Mouse (Mus musculus) megakaryocyte, adult 5-6 weeks (primary cell): ENCODE measurements around the gene Bloc1s3. TPM values are rescaled to one million over a fixed set of nuclear protein-coding genes. Genes with fewer than 3 reads are reported as not detected.

Experiments used
- ATAC-seq: 2 replicates; pipeline ENCODE4 v1.8.0; 2016; ENCODE audit warnings: mild to moderate bottlenecking, inconsistent platforms; ENCODE audit not compliant: poor library complexity, severe bottlenecking
- total RNA-seq, 2 experiments: library from RNA; stranded (forward) in 1 of 2; stranded (reverse) in 1 of 2; fragments of 153-499, 151-499 nt in 1 of 2; fragments of 221-1000, 200-1000 nt in 1 of 2; gene quantifications; 2 replicates each; pipeline versions ENCODE4 v1.2.3 to v1.2.4; 2015 to 2017

Gene Bloc1s3
- total RNA-seq, 2 experiments from 2014 or later = 2.7 to 3.9 TPM

DNA sequence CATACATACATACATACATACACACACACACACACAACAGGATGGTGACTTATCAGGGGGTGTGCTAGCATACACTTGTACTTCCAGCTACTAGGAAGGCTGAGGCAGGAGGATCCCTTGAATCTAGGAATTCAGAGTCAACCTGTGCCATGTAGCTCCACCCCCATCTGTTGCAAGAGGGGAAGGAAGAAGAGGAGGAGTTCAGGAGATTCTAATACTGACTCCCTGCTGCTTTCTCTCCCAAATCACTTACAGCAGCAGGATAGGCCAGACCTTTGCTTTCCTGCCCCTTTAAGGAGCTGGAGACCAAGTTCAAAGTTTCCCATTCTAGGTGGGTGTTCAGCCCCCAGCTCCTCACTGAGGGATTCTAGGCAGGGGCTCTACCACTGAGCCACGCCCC, 22.7 kb downstream of the Bloc1s3 start:
- ATAC-seq = no peak

DNA sequence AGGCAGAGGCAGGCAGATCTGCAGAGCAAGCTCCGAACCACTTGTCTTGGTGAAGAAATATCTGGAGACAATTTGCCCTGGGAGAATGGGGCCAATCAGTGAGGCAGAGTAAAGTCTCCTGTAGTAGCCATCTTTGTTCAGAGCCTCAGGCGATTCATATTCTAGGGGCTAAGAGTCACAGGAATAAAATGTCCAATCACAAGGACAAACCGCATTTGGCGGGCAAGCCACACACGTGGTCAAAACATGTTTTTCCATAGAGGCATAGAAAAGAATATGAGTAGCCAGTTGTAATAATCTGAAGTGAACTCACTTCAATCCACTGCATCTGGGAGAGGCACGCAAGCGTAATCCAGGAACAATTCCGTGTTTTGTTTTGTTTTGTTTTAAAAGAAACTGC, 24.9 kb downstream of the Bloc1s3 start:
- no peak for ATAC-seq

DNA sequence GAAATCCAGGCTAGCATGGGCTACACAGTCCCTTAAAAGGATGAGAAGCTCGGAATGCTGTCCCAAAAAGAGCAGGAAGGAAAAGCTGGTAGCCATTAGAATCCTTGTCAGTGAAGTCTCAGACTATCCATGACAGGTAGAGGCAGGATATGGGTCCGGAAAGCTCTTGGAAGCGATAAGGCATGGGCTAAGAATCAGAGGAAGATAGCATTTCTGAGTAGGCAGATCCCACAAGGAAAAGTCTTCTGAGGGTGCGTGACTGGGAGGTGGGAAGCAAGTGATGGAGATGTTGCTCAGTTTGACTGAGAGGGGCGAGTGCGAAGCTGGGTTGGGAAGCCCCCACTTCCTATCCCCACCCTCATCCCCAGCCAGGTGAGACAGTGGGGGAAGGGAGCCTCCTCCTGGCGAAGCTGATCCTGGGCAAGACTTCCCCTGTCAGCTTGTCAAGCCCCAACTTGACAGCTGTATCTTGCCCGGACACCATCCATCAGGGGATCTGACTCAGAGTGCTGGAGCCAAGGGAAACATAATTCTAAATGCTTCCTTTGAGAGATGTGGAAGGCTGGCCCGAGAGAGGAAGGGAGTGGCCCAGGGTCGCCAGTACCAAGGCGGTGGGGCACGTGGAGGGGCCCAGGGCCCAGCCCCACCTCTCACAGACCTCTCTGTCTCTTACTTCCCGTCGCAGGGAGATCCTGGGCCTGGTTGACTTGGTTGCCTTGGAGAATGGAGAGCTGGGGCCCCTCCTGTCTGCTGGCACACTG, 30.4 kb downstream of the Bloc1s3 start:
- ATAC-seq = no peak

DNA sequence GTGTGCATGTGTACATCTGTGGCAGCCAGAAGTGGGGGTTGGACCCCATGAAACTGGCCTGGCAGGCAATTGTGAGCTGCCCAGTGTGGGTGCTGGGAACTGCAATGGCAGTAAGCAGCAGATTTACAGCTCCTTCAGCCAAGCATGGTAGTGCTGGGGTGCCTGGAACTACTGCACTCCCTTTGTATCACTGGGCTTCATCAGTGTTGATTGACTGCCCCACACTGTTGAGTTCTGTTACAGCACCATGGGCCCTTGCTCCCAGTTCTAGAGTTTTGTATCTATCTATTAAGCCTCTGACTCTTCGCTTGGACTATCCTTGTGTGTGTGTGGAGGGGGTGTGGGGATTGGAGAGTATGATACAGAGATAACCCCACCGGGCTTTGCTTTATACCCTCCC, 31.1 kb downstream of the Bloc1s3 start:
- no peak for ATAC-seq

DNA sequence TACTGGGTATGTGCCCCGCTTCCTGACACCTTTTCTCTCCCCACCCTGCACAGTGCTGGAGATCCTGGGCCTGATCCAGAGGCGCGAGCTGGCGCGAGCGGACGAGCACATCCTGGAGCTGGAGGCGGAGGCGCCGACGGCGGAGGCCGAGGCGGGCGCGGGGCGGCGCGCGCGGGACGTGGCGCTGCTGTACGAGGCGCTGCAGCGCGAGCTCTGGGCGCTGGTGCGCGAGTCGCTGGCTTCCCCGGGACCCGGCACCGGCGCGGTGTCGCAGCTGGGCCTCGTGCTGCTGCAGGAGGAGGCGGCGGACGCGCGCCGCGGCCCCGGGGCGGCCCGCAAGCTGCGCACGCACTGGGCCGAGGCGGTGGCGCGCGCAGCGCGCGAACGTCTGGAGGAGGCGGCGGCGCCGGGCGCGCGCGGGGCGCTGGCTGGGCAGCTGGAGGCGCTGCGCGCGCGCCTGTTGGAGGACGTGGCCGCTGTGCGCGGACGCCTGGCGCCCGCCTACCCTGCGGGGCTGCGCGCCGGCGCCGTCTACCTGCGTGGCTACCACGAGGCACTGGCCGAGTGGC, 34.2 kb downstream of the Bloc1s3 start:
- peak; percentile 77 for ATAC-seq

DNA sequence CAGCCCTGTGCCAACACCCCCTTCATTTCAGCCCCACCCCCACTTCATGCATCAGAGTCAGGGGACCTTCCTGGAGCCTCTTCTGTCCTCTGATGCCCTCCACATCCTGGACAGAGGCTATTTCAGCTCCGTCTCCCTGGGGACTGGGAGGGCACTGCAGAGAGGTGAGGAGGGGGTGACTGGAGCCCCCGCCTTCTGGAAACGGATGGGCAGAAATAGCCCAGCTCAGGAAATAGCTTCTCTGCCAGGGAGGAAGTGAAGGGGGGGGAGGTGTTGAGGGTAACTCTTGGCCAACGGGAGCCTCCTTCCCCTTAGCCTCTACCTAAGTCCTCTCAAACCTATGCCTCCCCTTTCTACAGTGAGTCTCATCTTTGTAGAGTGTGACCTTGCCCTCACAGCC, 35.8 kb downstream of the Bloc1s3 start:
- peak; percentile 78 for ATAC-seq

DNA sequence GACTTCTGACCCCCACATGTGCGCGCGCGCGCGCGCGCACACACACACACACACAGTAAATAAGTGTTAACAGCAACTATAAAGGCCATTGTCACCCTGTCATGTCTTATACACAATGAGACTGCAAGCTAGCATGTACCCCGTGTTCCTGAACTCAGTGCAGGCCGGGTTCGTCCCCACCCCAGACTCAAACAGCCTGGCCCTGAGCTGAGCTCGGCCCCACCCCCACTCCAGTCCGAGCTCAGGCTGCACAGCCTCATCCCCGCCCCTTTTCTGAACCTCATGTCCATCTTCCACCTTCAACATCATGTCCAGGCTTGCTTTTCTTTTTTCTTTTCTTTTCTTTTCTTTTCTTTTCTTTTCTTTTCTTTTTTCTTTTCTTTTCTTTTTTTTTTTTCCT, 37.9 kb downstream of the Bloc1s3 start:
- ATAC-seq = no peak

DNA sequence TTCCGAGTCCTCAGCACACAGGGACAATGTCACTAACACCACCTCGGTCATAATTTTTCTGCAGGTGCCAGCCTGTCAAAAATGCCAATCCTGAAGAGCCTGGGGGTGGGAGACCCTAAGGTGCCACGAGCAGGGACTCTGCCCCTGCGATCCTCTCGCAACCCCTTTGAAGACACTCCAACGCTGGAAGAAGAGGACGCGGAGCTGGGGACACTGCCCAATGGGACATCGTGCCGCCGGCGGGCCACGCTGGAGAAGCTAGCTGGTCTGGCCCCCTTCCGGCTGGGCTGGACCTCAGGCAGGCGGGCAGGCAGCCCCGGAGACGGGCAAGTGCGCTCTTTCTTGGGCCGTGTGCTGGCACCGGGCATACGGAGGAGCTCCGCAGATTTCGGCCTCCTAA, 38.8 kb downstream of the Bloc1s3 start:
- ATAC-seq = no peak

DNA sequence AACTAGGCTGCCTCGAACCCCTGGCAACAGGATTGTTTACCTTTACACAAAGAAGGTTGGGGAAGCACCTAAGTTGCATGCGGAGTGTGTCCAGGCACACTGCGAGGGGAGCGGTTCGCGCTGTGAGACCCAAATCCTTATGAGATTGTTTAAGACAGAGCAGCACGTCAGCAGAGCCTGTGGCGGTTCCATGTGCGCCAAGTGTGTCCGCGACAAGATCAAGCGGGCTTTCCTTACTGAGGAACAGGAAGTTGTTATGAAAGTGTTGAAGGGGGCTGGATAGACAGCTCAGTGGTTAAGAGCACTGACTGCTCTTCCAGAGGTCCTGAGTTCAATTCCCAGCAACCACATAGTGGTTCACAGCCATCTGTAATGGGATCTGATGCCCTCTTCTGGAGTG, 39.9 kb downstream of the Bloc1s3 start:
- ATAC-seq = 0 out of 2 replicates have a peak, but pooled peaks have one; percentile 28

DNA sequence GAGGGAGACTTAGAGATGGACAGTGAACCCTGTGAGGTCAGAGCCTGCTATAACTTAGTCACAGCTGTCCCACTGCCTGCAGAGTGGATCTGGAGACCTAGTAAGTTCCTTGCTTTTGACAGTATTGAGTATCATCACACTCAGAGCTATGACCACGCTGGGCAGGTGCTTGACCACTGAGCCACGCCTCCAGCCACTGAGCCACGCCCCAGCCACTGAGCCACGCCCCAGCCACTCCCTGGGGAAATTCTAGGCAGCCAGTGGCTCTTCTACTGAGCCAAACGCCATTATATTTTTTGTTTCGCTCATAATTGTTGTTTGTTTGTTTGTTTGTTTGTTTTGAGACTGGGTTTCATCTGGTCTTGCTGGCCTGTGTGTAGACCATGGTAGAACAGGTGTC, 40.5 kb downstream of the Bloc1s3 start:
- peak; percentile 39 for ATAC-seq

DNA sequence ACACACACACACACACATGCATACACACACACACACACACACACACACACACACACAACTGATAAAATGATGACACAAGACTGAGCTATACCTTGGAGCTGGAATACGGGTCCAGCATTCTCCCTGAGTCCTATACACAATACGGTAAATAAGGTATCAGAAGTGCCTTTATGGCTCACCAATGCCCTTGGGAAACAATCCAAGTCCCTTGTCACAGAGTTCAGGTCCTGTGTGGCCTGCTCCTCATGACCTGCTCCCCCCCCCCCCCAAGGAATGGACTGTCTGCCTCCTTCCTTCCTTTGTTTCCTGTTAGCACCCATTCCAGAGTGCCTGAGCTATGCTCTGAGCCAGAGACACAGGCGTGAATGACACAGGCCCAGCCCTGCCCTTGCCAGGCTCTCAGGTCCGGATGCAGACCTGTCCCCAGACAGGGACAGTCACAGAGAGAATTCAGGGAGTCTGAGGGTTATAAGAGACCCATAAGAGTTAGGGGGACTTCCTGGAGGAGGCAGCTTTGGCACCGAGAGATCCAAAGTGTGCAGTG, 41.5 kb downstream of the Bloc1s3 start:
- no peak for ATAC-seq

DNA sequence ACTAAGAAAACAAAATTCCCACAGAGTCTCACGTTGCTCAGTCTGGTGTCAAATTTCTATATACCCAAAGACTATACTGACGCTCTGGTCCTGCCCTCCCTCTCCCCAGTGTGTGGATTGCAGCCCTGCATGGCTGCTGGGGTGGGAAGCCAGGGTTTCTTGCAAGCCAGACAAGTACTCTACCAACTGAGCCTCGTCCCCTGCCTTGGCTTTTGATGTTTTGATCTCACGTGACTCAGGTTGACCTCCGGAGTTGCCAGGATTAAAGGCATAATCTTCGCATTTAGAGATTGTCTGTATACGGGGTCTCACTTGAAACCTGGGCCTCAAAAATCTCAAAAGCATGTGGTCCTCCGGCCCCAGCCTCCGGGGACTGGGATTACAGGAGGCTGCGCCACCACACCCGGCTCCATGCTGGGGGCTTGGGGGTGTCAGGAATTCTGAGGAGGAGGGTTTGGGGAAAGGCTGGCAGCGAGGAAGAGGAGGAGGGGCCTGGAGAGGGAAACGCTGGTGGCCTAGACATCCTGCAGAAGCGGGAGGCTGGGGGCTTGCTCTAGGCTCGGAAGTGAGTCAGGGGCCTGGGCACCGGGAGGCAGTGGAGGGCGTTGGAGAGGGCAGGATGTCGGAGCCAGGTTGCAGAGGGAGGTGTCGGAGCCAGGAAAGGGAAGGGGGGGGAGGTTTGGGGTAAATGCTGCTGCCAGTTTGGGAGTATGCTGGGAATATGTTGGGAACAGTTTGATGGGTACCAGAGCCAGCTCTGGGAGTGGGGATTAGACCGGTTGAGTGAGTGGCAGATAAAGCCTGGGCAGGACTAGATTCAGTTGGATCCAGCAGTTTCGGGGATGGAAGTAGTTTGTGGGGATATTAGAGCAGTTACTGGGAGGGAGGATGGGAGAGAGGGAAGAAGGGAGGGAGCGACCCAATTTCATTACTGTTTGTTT, 43.5 kb downstream of the Bloc1s3 start:
- ATAC-seq = no peak

DNA sequence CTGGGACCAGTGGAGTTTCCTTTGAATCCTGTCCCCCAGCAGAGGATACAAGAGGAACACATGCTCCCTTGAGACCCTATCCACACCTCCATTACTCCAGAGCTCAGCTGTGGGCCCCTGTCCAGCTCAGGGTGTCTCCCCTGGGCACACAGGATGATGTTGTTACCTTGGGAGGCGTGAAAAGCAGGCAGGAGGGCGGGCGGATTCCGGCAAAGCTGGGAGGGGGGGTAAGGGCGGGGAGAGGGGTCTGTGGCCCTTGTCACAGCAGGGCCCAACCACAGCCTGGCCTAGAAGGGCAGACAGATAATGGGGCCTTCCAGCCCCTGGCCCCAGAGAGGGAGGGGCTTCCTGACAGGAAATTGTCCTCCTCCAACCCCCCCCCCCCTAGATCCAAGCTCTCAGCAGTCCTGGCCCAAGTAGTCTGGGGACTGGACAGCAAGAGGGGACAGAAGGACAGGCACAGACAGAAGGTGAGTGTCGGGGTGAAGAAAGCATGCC, 45.2 kb downstream of the Bloc1s3 start, which contains the start of gene Exoc3l2:
TSS of gene Exoc3l2 (plus strand) at position 448 of the 498 bp plus-strand sequence.
- ATAC-seq = no peak

DNA sequence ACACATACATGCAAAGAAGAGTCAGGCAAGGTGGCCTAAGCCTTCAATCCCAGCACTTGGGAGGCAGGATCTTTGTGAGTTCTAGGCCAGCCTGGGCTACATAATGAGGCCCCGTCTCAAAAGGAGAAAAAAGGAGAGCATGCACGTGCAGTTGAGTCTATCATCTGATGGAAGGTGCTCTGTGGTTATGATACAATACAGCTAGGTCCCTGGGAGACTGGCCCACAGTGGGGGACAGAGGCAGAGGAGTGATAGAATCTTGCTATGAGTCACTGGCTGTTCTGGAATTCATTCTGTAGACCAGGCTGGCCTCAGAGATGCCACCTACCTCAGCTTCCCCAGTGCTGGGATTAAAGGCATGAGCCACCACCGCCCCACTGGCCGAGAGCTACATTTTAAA, 45.7 kb downstream of the Bloc1s3 start:
- no peak for ATAC-seq

DNA sequence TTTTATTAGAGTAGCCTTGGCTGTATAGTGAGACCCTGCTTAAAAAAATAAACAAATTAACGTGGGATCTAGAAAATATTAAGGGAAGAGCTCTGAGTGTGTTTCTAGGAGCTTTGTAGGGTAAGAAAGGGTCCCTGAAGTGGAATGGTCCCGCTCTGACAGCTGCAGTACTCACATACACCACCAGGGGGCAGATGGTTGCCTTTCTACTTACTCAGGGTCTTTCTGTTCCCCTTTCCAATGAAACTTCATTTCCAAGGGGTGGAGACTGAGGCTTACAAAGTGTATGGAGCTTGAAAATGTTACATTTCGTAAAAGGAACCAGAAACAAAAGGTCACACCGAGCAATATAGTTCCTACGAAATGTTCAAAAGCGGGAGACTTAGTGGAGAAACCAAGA, 46.7 kb downstream of the Bloc1s3 start:
- ATAC-seq = peak; percentile 70

DNA sequence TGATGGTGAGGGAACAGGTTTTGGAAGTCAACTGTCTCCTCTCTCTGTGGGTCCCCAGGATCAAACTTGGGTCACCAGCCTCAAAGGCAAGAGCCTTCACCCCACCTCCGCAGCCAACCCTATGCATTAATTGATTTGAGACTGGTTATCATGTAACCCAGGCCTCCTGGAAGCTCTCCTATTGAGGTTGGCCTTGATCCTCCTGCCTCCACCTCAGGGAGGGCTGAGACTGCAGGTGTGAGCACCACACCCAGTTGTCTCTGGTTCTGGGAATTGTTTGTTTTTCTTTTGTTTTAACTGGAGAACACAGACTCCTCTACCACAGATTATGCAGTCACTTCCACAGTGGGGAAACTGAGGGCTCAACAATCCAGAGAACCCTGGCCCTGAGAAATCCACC, 47.7 kb downstream of the Bloc1s3 start:
- no peak for ATAC-seq

DNA sequence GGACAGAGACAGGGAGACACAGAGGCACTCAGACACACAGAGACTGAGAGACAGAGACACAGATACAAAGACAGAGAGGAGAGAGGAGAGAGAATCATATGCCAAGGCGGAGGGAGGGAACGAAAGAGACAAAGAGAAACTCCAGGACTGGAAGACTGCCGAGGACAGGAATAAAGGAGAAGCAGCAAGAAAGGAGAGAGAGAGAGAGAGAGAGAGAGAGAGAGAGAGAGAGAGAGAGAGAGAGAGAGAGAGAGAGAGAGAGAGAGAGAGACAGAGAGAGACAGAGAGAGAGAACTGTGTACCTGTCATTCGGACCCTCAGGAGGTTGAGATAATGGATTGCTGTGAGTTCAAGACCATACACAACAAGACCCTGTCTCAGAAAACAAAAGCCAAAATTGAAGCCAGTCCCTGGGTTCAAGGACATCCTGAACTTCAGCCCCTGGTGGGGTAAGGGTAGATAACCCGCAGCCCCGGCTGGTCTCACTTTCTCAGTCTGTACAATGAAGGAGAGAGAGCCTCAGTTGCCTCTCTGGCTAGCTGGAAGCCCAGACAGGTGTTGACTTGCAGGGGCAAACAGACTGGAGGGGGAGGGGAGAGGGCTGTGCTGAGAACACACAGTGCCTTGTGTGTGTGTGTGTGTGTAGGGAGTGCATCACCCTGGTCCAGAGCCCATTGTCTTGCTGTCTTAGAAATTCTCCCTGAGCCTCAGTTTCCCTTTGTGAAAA, 48.9 kb downstream of the Bloc1s3 start:
- ATAC-seq = no peak

DNA sequence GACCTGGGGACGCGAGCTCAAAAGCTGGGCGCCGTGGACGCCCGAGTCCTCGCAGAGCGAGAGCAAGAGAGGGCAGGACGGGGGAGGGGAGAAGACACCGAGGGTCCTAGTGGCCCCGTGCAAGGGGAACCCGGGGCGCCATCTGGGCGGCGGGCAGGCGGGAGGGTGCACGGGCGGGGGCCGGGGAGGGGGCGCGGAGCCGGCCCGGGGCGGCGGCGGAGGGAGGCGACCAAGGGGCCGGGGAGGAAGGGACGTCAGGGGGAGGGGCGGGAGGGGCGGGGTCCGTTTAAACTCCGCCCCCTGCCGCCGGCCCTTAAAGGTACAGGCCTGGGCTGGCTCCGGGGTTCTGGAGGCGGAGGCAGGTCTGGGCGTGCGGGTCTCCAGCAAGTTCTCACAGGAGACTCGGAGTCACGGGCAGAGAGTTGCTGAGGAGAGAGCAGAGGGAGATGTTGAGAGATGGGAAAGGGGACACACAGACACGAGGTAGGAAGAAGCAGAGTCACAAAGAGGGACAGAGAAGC, 49.5 kb downstream of the Bloc1s3 start, which contains the start of gene Mark4:
TSS of gene Mark4 (minus strand) at position 231 of the 521 bp plus-strand sequence.
- ATAC-seq = peak; percentile 77

DNA sequence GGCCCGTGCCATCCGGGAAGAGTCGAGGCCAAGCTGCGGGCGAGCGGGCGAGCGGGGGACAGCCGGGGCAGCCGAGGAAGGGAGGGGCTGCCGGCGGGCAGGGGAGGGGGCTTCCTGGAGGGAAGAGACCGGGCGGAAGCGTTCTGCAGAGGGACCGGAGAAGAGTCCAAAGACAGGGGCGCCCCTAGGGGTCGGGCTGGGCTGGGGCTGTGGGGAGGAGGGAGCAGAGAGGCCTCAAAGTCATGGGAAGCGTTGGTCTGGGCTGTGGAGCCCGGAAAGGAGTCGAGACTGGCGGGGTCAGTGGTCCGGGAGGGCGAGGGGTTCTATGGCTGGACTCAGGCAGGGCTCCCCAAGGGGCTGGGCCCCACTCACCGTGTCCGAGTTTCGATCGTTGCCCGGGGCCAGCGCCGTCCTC, 50.1 kb downstream of the Bloc1s3 start:
- ATAC-seq = peak; percentile 51
